Mouse (Mus musculus) heart, postnatal 36 days (tissue): ENCODE data around the gene Hoxb6. TPM values are rescaled to one million over a fixed set of nuclear protein-coding genes. Genes with fewer than 3 reads are reported as not detected.

Source experiments
- DNase-seq, 2 experiments: peaks; one replicate each; pipeline ENCODE4 v3.0.0; 2021 to 2022
- intact Hi-C: fragments of 180-260 bp; cut with DNase I; formaldehyde crosslinking; loops from one replicate; pipeline ENCODE4 v1.15.1; 2025
- total RNA-seq, 2 experiments: library from RNA; stranded (reverse); gene quantifications; 2 replicates each; pipeline ENCODE4 v1.2.3; 2021

The Hoxb6 gene
- total RNA-seq, 2 experiments from 2014 or later, result not detected

- intact Hi-C loops, result loop anchor here (5.0 kb wide), 1 partner anchor 277 kb away; the partner anchor contains the start of gene Igf2bp1
- DNase-seq, result no peak
These were observed 8.1 kb upstream of the Hoxb6 start for GRCm38 (mm10) chr11:96284041-96284749.

GRCm38 (mm10) chr11:96284774-96285734, 7.2 kb upstream of the Hoxb6 start:
- no peak for DNase-seq
- intact Hi-C loops, result loop anchor here (5.0 kb wide), 1 partner anchor 278 kb away; the partner anchor contains the start of gene Igf2bp1

- DNase-seq, result no peak
- intact Hi-C loops, result no loop called here
These were observed 6.2 kb upstream of the Hoxb6 start, which contains the start of gene Hoxb7 for GRCm38 (mm10) chr11:96285771-96286738. Gene Hoxb7, plus strand, starts transcription at chr11:96286623.

GRCm38 (mm10) chr11:96286739-96287385, 5.4 kb upstream of the Hoxb6 start:
- intact Hi-C loops, result no loop called here
- DNase-seq, result no peak

GRCm38 (mm10) chr11:96287411-96287810, 4.9 kb upstream of the Hoxb6 start:
- intact Hi-C loops, result no loop called here
- no peak for DNase-seq

GRCm38 (mm10) chr11:96288455-96289221, 3.6 kb upstream of the Hoxb6 start:
- DNase-seq, result no peak
- intact Hi-C loops, result no loop called here

- DNase-seq, result no peak
- intact Hi-C loops, result no loop called here
These were observed 3.0 kb upstream of the Hoxb6 start for GRCm38 (mm10) chr11:96289293-96289692.

- no peak for DNase-seq
- intact Hi-C loops, result no loop called here
These were observed 2.4 kb upstream of the Hoxb6 start for GRCm38 (mm10) chr11:96289837-96290236.

- no peak for DNase-seq
- intact Hi-C loops, result no loop called here
These were observed 1.4 kb upstream of the Hoxb6 start for GRCm38 (mm10) chr11:96290705-96291355.

- DNase-seq, result no peak
- intact Hi-C loops, result no loop called here
These were observed 457 bp downstream of the Hoxb6 start for GRCm38 (mm10) chr11:96292565-96293301.

- intact Hi-C loops, result no loop called here
These were observed 1.1 kb downstream of the Hoxb6 start for GRCm38 (mm10) chr11:96293302-96293921.

GRCm38 (mm10) chr11:96294245-96295091, 2.2 kb downstream of the Hoxb6 start:
- peak; percentile 69 to 74 for DNase-seq
- intact Hi-C loops, result loop anchor here (2.0 kb wide), 1 partner anchor 14 kb away; the partner anchor contains the start of gene Hoxb8

More at GRCm38 (mm10) chr11:96293302-96293921, 1.1 kb downstream of the Hoxb6 start:
- DNase-seq, result no peak

GRCm38 (mm10) chr11:96295092-96295835, 3.0 kb downstream of the Hoxb6 start:
- intact Hi-C loops, result loop anchor here (2.0 kb wide), 1 partner anchor 14 kb away; the partner anchor contains the start of gene Hoxb8
- no peak for DNase-seq

GRCm38 (mm10) chr11:96296997-96297396, 4.7 kb downstream of the Hoxb6 start:
- DNase-seq, result no peak
- intact Hi-C loops, result no loop called here

GRCm38 (mm10) chr11:96297428-96297827, 5.2 kb downstream of the Hoxb6 start:
- no peak for DNase-seq
- intact Hi-C loops, result no loop called here
